Mouse (Mus musculus) erythroid progenitor cell, adult 5-6 weeks (primary cell): Measurements from ENCODE around the gene Erv3. TPM values are rescaled to one million over a fixed set of nuclear protein-coding genes. Genes with fewer than 3 reads are reported as not detected.
"Not testable (repeated sequence)": the region's sequence is repeated elsewhere in the genome, so short reads cannot be mapped to it uniquely, and the experiment has no call there.

Experiments
- ATAC-seq: replicated peaks from 2 replicates; pipeline ENCODE4 v1.8.0; 2016; ENCODE audit warnings: moderate number of reproducible peaks, mild to moderate bottlenecking, moderate TSS enrichment, inconsistent platforms; ENCODE audit not compliant: poor library complexity, low FRiP score, severe bottlenecking
- total RNA-seq, 2 experiments: library from RNA; stranded (forward) in 1 of 2; stranded (reverse) in 1 of 2; fragments of 150-400 nt in 1 of 2; fragments of 186-747, 209-891 nt in 1 of 2; gene quantifications; 2 replicates each; pipeline versions ENCODE4 v1.2.3 to v1.2.4; 2015 to 2017; ENCODE audit warnings: low replicate concordance in 2 of 2

Erv3 gene
- total RNA-seq, 2 experiments from 2014 or later = not detected

DNA sequence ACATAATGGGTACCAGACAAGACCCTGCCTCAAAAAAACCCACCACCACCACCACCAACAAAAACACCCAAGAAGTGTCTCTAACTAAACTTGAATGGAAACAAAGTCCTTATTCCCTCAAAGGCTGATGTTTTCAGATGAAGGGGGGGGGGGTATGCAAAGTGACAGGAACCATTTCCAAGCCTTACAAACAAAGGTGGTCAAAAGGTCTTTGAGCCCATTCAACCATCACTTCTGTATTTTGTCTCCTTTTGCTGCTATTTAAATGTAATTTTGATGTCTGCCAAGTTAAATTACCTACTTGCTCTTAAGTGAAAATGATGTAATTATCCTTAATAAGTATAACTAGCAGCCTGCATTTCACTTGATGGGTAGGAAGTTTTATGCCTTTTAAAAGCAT, 7.1 kb upstream of the Erv3 start:
- ATAC-seq = no peak

- peak; percentile 72 for ATAC-seq
Observed at GRCm38 (mm10) chr2:131864262-131864796, 4.8 kb upstream of the Erv3 start.

DNA sequence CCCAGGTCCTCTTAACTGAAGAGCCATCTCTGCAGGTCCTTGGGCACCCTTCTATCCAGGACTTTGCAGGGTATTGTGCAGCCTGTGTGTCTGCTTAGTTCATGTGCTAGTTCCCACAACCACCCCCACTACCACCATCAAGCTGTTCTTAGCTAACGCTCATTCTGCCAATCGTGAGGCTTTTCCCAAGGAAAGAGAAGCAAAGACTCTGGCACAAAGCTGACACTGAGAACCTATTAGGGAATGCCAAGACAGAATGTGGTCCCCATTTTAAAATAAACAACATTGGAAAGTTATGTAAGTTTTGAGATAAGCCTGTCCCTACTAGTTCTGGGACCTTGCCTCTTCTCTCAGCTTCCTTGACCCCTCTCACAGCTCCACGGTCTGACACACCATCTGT, 3.9 kb upstream of the Erv3 start:
- no peak for ATAC-seq

GRCm38 (mm10) chr2:131862617-131863275, 3.2 kb upstream of the Erv3 start:
- ATAC-seq = no peak

DNA sequence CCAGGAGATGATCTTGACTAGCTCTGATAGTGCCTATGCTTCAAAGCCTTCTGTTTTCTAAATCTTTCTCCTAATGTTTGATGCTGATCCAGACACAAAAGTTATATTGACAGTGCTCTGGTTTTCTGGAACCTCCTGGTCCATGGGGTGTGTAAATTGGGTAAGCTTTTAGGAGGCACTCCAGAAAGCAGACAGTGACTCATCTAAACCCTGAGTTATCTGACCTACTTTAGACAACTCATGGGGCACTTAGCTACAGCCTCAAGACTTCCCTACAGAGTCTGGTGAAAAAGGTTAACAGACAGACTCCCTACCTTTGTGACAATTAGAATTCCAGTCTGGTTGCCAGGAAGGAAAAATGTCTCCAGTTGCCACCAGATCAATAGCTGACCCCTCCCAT, 1.7 kb downstream of the Erv3 start:
- ATAC-seq = no peak

- ATAC-seq = no peak
Observed at GRCm38 (mm10) chr2:131853719-131854118, 5.8 kb downstream of the Erv3 start.

- peak; percentile 56 for ATAC-seq
Observed at GRCm38 (mm10) chr2:131851333-131852092, 8.0 kb downstream of the Erv3 start.

DNA sequence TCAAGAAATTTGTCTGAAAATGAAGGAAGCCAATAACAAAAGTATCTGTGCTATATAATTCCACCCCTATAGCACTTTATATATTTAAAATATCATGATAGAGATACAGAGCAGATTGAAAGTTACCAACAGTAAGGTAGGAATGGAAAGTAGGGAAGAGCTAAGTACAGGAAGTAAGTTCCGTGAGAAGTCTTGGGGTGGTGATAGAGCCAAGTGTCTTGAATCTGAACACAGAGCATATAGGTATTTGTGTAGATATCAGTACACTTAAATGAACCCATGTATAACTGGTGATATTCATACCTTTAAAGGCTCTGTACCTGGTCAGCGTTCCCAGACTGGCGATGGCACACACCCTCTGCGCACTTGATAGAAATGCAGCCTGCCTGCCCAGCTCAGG, 9.5 kb downstream of the Erv3 start:
- ATAC-seq = no peak

DNA sequence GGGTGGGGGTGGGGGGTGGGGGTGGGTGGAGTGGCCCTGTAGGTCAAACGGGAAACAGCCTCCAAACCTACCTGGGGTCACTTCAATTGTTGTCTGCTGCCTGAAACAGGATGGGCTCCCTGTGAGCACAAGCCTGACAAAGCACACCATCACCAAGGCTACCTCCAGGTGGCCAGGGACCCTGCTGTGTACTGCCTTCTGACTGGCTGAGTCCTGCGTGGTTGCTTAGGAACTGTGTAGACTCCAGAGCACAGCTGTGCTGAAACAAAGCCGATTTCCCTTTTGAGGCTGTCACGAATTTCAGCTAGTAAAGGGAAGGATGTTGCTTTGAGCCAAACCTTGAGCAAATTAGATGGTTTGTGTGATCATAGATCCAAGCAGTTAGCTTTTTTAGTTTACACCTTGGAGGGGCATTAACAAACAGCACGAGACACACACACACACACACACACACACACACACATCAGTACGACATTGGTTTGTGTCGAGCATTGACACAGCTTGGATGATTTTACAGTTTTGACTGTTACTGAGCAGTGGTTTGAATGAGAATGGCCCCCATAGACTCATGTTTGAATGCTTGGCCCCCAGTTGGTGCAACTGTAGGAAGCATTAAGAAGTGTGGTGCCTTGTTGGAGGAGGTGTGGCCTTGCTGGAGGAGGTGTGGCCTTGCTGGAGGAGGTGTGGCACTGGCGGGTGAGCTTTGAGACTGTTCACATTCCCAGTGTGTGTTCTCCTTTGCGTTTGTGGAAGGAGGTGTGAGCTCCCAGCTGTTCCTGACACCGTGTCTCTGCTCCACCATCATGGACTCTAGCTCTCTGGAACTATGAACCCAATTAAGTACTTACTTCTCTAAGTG, 11.8 kb downstream of the Erv3 start:
- ATAC-seq = peak; percentile 77

DNA sequence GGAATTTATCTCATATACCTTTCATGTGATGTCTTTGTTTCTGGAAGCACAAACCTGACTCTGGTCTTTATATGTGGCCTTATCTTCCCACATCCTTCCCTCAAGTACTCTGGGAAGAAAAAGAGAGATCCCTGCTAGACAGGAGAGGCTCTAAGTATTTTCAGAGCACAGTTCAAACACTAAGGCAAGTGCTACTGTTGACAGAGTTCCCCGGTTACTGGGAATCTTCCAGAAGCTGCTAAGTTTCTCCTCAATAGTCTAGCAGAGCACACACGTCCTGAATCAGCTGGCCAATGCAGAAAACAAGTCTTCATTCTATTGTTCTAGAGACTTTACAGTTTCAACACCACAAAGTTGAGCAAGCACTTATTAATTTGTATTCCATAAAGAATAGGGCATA, 12.7 kb downstream of the Erv3 start:
- no peak for ATAC-seq

GRCm38 (mm10) chr2:131846132-131846710, 13.3 kb downstream of the Erv3 start:
- ATAC-seq = no peak

DNA sequence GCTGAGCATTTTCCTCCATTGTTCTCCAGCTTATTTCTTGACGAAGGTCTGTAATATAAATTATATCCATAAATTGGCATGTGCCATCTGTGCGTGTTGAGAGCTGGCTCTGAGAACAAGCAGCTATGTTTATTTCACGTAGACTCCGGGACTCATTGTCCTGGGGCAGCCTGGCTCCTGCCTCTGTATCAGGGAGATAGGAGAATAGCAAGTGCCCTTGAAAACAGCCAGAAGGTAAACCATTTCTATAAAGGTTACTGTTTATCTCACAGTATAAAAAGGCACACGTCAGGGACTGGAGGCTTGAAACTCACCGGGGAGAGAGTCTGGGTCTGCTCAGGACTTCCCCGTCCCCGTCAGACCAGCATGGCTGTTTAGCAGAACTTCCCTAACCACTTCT, 13.9 kb downstream of the Erv3 start:
- no peak for ATAC-seq

DNA sequence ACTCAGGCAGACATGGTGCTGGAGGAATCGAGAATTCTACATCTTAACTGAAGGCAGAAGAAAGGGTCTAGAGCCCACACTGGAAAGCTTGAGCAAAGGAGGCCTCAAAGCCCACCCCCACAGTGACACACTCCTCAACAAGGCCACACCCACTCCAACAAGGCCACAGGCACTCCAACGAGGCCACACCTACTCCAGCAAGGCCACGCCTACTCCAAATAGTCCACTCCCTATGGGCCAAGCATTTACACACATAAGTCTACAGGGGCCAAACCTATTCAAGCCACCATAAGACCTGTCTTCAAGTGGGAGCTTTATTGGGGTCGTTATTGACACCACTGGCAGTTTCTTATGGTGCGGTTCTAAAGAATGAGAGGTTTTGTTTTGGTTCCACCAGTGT, 17.0 kb downstream of the Erv3 start:
- peak; percentile 75 for ATAC-seq

- no peak for ATAC-seq
Observed at GRCm38 (mm10) chr2:131841321-131841693, 18.2 kb downstream of the Erv3 start.

- ATAC-seq = no peak
Observed at GRCm38 (mm10) chr2:131840611-131841320, 18.8 kb downstream of the Erv3 start.

- ATAC-seq = no peak
Observed at GRCm38 (mm10) chr2:131834296-131834695, 25.3 kb downstream of the Erv3 start.

GRCm38 (mm10) chr2:131831861-131832260, 27.7 kb downstream of the Erv3 start:
- no peak for ATAC-seq

- not testable (repeated sequence) for ATAC-seq
Observed at GRCm38 (mm10) chr2:131830945-131831344, 28.6 kb downstream of the Erv3 start.
